Mouse (Mus musculus) retina, embryonic 14.5 days (tissue): ENCODE measurements at regions not wholly inside any gene's neighbourhood (a gene's known extent, or its start where the extent isn't known, plus 50 kb on each side); places are given as distances from the start of the nearest gene placed in this dataset.

ENCODE experiments used
- DNase-seq: peaks from one replicate; pipeline ENCODE4 v3.0.0-alpha.2; 2015; ENCODE audit warnings: low spot score

DNA sequence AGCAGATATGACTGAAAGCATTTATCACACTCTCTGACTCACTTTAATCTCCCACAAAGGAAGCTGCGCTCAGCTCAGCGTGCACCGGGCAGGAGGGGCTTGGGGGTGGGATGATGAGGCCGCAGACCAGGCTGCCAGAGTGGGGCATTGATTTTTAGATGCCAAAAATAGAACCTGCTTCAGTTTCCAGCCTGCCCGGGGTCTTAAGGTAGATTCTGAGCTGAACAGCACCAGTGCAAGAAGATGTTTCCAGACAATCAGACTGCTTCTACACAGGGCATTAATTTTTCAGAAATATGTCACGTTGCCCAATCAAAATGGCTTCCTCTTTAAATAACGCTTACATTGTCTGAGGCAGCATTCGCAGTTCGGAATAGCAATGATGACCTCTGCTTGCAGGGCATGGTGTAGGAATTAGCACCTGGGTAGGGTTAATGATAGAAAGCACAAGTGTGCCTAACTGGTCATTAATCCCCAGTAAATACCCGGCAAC lies 2772.7 kb upstream of the 5930422O12Rik start:
- peak; percentile 38 for DNase-seq

DNA sequence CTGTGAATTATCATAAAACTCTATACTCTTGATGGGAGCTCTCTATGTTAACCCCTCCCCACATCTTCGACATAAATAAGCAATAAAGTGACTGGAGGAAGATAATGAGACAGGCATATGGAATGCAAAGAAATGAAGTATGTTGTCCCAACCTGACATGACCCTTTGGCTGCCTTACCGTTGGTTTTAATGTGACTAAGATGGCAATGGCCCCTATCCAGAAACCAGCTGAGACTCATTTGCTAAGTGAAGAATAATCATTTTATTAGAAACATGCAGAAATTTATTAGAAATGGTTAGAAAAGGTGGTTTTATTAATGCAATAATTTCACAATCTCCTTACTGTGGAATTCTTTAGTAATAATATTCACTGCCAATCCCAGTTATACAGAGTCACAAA lies 2767.2 kb upstream of the 5930422O12Rik start:
- no peak for DNase-seq

DNA sequence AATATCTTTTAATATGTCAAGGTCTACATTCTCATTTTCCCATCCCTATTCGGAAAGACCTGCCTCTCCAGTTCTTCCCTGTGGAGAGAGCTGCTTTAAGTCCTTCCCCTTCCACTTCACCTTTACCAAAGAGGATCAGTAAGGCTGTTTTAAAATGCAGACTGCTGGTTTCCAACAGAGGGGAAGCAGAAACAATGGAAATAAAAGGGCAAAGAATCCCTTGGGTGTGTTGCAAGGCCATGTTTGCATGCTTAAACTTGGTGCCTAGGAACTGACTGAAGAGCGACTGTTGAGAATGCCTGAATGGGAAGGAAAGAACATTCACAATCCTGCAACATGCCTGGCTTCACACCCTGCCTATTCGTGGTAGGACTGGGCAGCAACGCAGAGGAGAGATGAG lies 2759.1 kb upstream of the 5930422O12Rik start:
- DNase-seq, result no peak

DNA sequence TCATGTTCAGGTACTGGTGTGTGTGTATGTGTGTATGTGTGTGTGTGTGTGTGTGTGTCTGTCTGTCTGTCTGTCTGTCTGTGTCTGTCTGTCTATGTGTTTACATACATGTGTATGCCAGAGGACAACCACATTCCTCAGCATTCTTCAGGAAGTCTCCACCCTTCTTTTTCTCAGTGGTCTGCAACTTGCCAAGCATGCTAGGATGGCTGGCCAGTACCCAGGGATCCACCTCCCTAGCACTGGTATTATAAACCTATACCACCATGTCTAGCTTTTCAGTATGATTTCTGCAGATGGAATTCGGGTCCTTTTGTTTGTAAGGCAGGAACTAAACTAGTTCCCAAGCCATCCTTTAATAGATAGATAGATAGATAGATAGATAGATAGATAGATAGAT lies 2751.1 kb upstream of the 5930422O12Rik start:
- no peak for DNase-seq

DNA sequence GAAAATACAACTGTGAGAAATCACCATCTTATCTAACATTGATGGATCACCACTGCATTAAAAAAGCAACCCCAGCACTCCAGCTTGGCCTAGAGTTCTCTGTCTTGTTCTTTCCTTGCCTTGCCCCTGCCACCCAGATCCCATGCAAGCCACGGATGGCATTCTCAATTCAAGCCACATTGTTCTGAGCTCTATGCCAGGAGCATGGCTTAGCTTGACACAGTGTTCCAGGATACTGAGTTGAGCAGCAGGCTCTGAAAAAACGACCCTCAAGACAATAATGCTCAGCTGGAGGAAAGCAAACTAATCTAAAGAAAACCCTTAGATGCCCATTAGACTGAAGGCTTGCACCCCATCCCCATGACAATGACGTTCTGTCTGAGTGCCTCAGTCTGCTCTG lies 2746.3 kb upstream of the 5930422O12Rik start:
- DNase-seq, result no peak

DNA sequence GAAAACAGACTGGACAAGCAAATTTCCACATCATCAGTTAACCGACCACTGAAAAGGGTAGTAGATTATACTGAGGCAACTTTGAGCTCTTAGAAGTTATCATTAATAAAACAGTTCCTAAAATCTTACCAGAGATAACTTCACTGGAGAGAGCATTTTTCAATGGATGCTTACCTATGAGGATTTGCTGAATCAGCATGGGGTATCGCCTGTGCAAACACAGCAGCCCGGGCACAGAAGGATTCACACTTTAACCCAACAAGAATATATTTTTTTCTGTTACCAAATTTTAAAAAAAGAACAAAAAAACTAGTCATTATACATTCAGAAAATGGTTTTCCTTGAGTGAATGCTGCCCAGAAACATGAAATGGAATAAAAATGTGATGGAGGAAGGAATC lies 2742.0 kb upstream of the 5930422O12Rik start:
- DNase-seq, result no peak

DNA sequence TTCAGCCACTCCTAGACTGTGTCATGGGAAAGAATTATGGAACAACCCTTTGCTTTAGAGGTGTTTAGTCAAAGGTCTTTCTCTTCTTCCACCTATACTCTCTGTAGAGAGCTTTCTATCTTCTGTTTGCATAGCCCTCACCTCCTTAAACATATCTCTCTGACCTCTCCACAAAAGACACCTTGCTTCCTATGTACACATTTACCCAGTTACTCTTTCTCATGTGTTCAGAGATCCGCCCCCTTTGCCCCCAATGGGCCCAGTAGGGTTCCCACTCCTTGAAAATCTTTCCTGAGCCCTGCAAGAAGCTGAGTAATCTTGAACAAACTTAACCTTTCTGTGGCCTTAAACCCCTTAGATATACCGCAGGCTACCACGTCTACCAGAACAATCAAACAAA lies 2734.4 kb upstream of the 5930422O12Rik start:
- no peak for DNase-seq

DNA sequence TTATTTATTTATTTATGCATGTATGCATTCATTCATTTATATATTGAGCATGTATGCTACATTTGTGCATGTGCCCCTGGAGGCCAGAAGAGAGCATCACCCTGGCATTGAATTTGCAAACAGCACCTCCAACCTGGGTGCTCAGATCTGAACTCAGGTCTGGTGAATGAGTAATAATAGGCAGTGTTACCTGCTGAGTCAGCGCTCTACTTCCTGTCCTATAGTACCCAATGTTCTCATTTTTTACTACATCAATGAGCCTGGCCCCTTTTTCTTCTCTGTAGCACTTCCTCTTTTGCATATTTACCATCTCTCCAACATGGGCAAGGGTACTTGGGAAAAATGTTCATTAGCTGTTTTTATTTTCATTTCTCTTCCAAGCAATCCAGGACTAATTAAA lies 2711.9 kb upstream of the 5930422O12Rik start:
- DNase-seq, result no peak

DNA sequence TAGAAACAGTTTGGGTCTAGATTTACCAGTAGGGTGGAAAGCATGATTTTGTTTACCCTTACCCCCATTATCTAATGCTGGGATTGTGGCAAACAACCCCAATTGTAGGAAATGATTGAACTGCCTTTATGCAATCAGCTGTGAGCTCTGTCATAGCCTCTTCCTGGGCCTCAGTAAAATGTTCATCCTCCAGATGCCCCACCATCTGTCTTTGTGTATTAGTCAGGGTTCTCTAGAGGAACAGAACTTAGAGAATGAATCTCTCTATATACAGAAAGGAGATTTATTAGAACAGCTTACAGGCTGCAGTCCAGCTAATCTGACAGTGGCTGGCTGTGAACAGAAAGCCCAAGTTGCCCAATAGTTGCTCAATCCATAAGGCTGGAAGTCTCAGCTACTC lies 2698.1 kb upstream of the 5930422O12Rik start:
- no peak for DNase-seq

DNA sequence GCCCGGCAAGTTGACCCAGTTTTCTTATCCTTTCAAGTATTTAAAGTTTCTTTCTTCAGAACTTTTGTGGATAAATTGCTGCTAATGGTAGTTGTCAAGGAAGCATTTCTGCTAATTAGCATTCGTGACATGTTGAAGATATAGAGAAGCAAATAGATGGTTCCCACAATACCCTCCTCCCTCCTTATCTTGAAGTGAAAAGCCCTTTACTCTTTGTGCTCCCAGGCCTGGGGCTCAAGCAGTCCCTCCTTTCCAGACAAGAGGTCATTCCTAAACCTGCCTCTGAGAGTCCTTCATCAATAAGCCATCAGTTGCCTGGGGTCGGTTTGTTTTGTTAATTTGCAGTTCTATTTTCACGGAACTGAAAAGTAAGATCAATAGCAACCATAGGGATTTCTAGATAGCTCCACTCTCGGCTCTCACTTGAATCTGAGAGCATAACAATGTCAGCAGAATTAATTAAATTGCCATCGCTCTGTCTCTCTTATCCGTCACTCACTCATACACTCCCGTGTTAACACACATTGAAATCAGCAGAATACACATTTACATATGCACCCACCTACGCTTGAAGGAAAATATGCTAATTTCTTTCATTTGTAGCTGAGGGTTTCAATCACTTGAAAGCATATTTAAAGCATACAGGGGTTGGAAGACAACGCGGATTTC lies 2695.8 kb upstream of the 5930422O12Rik start:
- DNase-seq, result no peak

DNA sequence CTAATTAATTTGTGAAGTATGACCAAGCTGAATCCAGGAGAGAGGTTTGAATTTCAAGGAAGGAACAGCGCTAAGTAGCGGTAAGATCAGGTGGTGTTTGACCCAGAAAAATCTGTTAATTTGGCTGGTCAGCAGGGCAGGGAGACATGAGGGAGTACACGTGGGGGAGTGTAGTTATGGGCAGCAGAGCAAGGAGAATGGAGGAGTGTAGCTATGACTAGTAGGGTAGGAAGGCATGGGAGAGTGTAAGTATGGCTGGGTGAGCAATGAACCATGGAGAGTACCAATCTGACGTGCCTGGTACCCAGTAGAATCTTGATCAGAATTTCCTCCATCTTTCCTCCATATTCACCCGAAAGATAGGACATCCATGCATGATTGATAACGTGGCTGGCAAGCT lies 2695.1 kb upstream of the 5930422O12Rik start:
- DNase-seq, result no peak

DNA sequence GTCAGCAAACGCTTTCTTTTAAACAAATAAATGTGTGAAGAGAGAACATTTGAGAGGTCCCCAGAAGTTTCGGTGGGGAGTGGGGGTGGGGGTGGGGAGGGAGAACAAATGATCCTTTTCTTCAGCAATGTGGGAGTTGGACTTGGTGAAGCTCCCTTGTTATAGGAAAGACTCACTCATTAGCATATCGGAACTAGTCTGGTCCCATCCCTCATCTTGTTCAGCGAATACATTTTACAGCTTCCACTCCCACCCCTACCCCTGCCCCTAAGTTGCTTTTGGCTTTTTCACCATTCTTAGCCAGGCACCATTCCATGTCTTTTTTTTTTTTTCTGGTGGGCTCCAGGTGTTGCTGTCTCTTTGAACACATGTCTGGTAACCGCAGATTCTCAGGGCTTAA lies 2693.2 kb upstream of the 5930422O12Rik start:
- DNase-seq, result no peak

DNA sequence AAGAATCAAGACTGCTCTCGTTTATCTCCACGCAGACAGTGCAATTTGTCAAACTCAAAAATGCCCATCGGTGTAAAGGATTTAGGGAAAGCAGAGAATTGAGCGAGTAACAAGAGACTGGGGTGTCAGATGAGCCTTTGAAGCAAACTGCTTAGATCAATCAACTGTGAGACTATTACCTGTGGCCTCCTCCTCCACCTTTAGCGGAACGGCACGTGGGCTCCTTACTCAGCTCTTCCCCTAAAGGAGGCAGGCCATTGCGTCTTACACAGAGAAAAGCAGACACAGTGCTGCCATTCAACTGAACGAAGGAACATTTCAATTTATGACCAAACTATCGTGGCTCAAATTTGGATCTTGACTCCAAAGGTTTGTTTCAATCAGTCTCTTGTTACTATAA lies 2692.8 kb upstream of the 5930422O12Rik start:
- no peak for DNase-seq

DNA sequence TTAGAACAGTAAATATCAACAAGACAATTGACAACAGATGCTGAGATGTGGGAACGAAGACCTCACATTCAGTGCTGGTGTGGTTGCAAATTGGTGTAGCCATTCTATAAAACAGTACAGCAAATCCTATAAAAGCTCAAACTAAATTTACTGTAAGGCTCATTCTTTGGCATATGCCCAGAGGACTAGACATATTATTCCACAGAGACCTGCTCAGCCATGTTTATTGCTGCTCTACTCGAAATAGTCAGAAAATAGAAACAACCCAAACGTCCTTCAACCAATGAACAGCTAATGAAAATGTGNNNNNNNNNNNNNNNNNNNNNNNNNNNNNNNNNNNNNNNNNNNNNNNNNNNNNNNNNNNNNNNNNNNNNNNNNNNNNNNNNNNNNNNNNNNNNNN lies 2681.6 kb upstream of the 5930422O12Rik start:
- no peak for DNase-seq
